Mouse (Mus musculus) liver, embryonic 12.5 days (tissue): ENCODE results near the gene Epb41l4b. TPM values are rescaled to one million over a fixed set of nuclear protein-coding genes. Genes with fewer than 3 reads are reported as not detected.

Experiments
- ATAC-seq: fragments of 200-750 bp; cut with Nextera tagmentation; 2 replicates; pipeline ENCODE4 v1.8.0; 2017; ENCODE audit warnings: moderate number of reproducible peaks, mild to moderate bottlenecking, moderate library complexity
- H3K27ac ChIP-seq: fragments of 300-500 bp; sonication (generic); 2 replicates; pipeline ENCODE4 v1.5.1; 2016; ENCODE audit warnings: mild to moderate bottlenecking
- H3K27me3 ChIP-seq: fragments of 300-500 bp; sonication (generic); replicated peaks from 2 replicates; pipeline ENCODE4 v1.6.1; 2016; ENCODE audit warnings: mild to moderate bottlenecking, moderate library complexity
- H3K36me3 ChIP-seq: fragments of 300-500 bp; sonication (generic); 2 replicates; pipeline ENCODE4 v1.6.1; 2016; ENCODE audit warnings: mild to moderate bottlenecking, moderate library complexity
- H3K4me1 ChIP-seq: fragments of 300-500 bp; sonication (generic); 2 replicates; pipeline ENCODE4 v1.6.1; 2016
- H3K4me2 ChIP-seq: fragments of 300-500 bp; sonication (generic); 2 replicates; pipeline ENCODE4 v1.6.1; 2016; ENCODE audit warnings: mild to moderate bottlenecking, moderate library complexity
- H3K4me3 ChIP-seq: fragments of 300-500 bp; sonication (generic); 2 replicates; pipeline ENCODE4 v1.5.1; 2016; ENCODE audit warnings: mild to moderate bottlenecking, moderate library complexity
- H3K9ac ChIP-seq: fragments of 300-500 bp; sonication (generic); 2 replicates; pipeline ENCODE4 v1.6.1; 2016; ENCODE audit warnings: mild to moderate bottlenecking, moderate library complexity
- H3K9me3 ChIP-seq: fragments of 300-500 bp; sonication (generic); replicated peaks from 2 replicates; pipeline ENCODE4 v1.6.1; 2016; ENCODE audit warnings: mild to moderate bottlenecking, moderate library complexity
- WGBS: fragments of 180-500 bp; shearing (Covaris S2); methylation state at CpG from one replicate; pipeline ENCODE4 v1.1.7; 2016; ENCODE audit not compliant: insufficient replicate concordance; 5-methylcytosine and 5-hydroxymethylcytosine counted together
- polyA plus RNA-seq: library from polyadenylated mRNA; unstranded; fragments of >200 nt; fragmentation: Nextera tagmentation; extraction: Ambion mirVana; gene quantifications from 2 replicates; pipeline ENCODE4 v1.2.1, GENCODE M21; 2016

The Epb41l4b gene
- polyA plus RNA-seq, 1 experiment from 2014 or later: 1.4 TPM

GRCm38 (mm10) chr4:57070640-57071039 lies 72.6 kb downstream of the Epb41l4b start:
- no peaks in the 10 kb centered on the region for H3K36me3 ChIP-seq
- no peaks in the 10 kb centered on the region for H3K27me3 ChIP-seq
- no peak overlapping the region for H3K9ac ChIP-seq
- no peak for ATAC-seq
- H3K4me3 ChIP-seq: no peak overlapping the region
- H3K9me3 ChIP-seq: no peaks in the 10 kb centered on the region
- 66% methylated on average over 6 of the region's 6 CpGs for WGBS
- 0 out of 2 replicates have a peak, but pooled peaks cover 15% of the 10 kb centered on the region for H3K4me1 ChIP-seq
- H3K4me2 ChIP-seq: no peak overlapping the region
- no peak overlapping the region for H3K27ac ChIP-seq

GRCm38 (mm10) chr4:57068397-57068796 lies 74.8 kb downstream of the Epb41l4b start:
- Histone ChIP-seq H3K9me3 (no peaks in the 10 kb centered on the region), H3K4me2 (no peak overlapping the region), H3K36me3 (no peaks in the 10 kb centered on the region), H3K9ac (no peak overlapping the region), H3K27me3 (no peaks in the 10 kb centered on the region), H3K4me1 (peaks cover 16% of the 10 kb centered on the region), H3K4me3 (no peak overlapping the region), H3K27ac (no peak overlapping the region)
- ATAC-seq: no peak
- WGBS: 50% methylated on average over 7 of the region's 7 CpGs

- no peaks in the 10 kb centered on the region for H3K36me3 ChIP-seq
- no peaks in the 10 kb centered on the region for H3K27me3 ChIP-seq
- 69% methylated on average over 5 of the region's 5 CpGs for WGBS
- H3K4me2 ChIP-seq: no peak overlapping the region
- H3K9me3 ChIP-seq: no peaks in the 10 kb centered on the region
- H3K4me1 ChIP-seq: peaks cover 15% of the 10 kb centered on the region
- no peak for ATAC-seq
- no peak overlapping the region for H3K9ac ChIP-seq
- H3K4me3 ChIP-seq: no peak overlapping the region
- H3K27ac ChIP-seq: no peak overlapping the region
These were observed 75.4 kb downstream of the Epb41l4b start for GRCm38 (mm10) chr4:57067801-57068200.

- no peaks in the 10 kb centered on the region for H3K27me3 ChIP-seq
- H3K27ac ChIP-seq: no peak overlapping the region
- H3K36me3 ChIP-seq: no peaks in the 10 kb centered on the region
- ATAC-seq: no peak
- H3K9ac ChIP-seq: no peak overlapping the region
- H3K4me1 ChIP-seq: peaks cover 15% of the 10 kb centered on the region
- WGBS: 45% methylated on average over 2 of the region's 2 CpGs
- no peaks in the 10 kb centered on the region for H3K9me3 ChIP-seq
- H3K4me3 ChIP-seq: no peak overlapping the region
- H3K4me2 ChIP-seq: no peak overlapping the region
These were observed 76.3 kb downstream of the Epb41l4b start for GRCm38 (mm10) chr4:57066936-57067335.

GRCm38 (mm10) chr4:57065273-57065672 lies 78.0 kb downstream of the Epb41l4b start:
- WGBS: 32% methylated on average over 4 of the region's 4 CpGs
- Histone ChIP-seq H3K9me3 (no peaks in the 10 kb centered on the region), H3K36me3 (no peaks in the 10 kb centered on the region), H3K27me3 (no peaks in the 10 kb centered on the region), H3K4me1 (peaks cover 9% of the 10 kb centered on the region), H3K9ac (no peak overlapping the region), H3K27ac (no peak overlapping the region), H3K4me3 (no peak overlapping the region), H3K4me2 (no peak overlapping the region)
- ATAC-seq: peak; percentile 42

- Histone ChIP-seq H3K9me3 (no peaks in the 10 kb centered on the region), H3K27ac (no peak overlapping the region), H3K27me3 (no peaks in the 10 kb centered on the region), H3K4me2 (no peak overlapping the region), H3K36me3 (no peaks in the 10 kb centered on the region), H3K4me3 (no peak overlapping the region), H3K4me1 (peaks cover 9% of the 10 kb centered on the region), H3K9ac (no peak overlapping the region)
- 31% methylated on average over 2 of the region's 2 CpGs for WGBS
- peak; percentile 52 for ATAC-seq
These were observed 78.4 kb downstream of the Epb41l4b start for GRCm38 (mm10) chr4:57064830-57065229.

GRCm38 (mm10) chr4:57060319-57060831 lies 82.9 kb downstream of the Epb41l4b start:
- no peak overlapping the region for H3K4me3 ChIP-seq
- H3K9me3 ChIP-seq: no peaks in the 10 kb centered on the region
- H3K4me2 ChIP-seq: no peak overlapping the region
- ATAC-seq: no peak
- 72% methylated on average over 15 of the region's 15 CpGs for WGBS
- peaks cover 15% of the 10 kb centered on the region for H3K4me1 ChIP-seq
- no peak overlapping the region for H3K27ac ChIP-seq
- H3K9ac ChIP-seq: no peak overlapping the region
- no peaks in the 10 kb centered on the region for H3K36me3 ChIP-seq
- no peaks in the 10 kb centered on the region for H3K27me3 ChIP-seq

GRCm38 (mm10) chr4:57058623-57059022 lies 84.6 kb downstream of the Epb41l4b start:
- no peak overlapping the region for H3K4me3 ChIP-seq

GRCm38 (mm10) chr4:57057637-57058036 lies 85.6 kb downstream of the Epb41l4b start:
- Histone ChIP-seq H3K4me1 (0 out of 2 replicates have a peak, but pooled peaks cover 9% of the 10 kb centered on the region), H3K4me2 (no peak overlapping the region), H3K9ac (no peak overlapping the region), H3K27ac (no peak overlapping the region), H3K36me3 (no peaks in the 10 kb centered on the region), H3K27me3 (no peaks in the 10 kb centered on the region), H3K9me3 (no peaks in the 10 kb centered on the region), H3K4me3 (no peak overlapping the region)
- no peak for ATAC-seq
- WGBS: 69% methylated on average over 4 of the region's 4 CpGs

More at GRCm38 (mm10) chr4:57058623-57059022, 84.6 kb downstream of the Epb41l4b start:
- Histone ChIP-seq H3K4me1 (0 out of 2 replicates have a peak, but pooled peaks cover 9% of the 10 kb centered on the region), H3K4me2 (no peak overlapping the region), H3K27ac (no peak overlapping the region), H3K9ac (no peak overlapping the region), H3K9me3 (no peaks in the 10 kb centered on the region), H3K36me3 (no peaks in the 10 kb centered on the region), H3K27me3 (no peaks in the 10 kb centered on the region)
- no peak for ATAC-seq
- WGBS: 52% methylated on average over 2 of the region's 2 CpGs

GRCm38 (mm10) chr4:57055635-57056034 lies 87.6 kb downstream of the Epb41l4b start:
- Histone ChIP-seq H3K4me1 (0 out of 2 replicates have a peak, but pooled peaks cover 9% of the 10 kb centered on the region), H3K27me3 (no peaks in the 10 kb centered on the region), H3K4me3 (no peak overlapping the region), H3K36me3 (no peaks in the 10 kb centered on the region), H3K4me2 (no peak overlapping the region), H3K27ac (peak overlapping the region; percentile 26; the same call in 1 of the 2 replicates), H3K9ac (no peak overlapping the region), H3K9me3 (no peaks in the 10 kb centered on the region)
- WGBS: 21% methylated on average over 7 of the region's 7 CpGs
- no peak for ATAC-seq

GRCm38 (mm10) chr4:57049281-57049921 lies 93.8 kb downstream of the Epb41l4b start:
- H3K36me3 ChIP-seq: no peaks in the 10 kb centered on the region
- no peak overlapping the region for H3K9ac ChIP-seq
- H3K4me1 ChIP-seq: no peaks in the 10 kb centered on the region
- H3K9me3 ChIP-seq: no peaks in the 10 kb centered on the region
- ATAC-seq: no peak
- no peak overlapping the region for H3K4me2 ChIP-seq
- WGBS: 57% methylated on average over 5 of the region's 5 CpGs
- no peaks in the 10 kb centered on the region for H3K27me3 ChIP-seq
- H3K4me3 ChIP-seq: no peak overlapping the region
- no peak overlapping the region for H3K27ac ChIP-seq

GRCm38 (mm10) chr4:57048566-57048965 lies 94.7 kb downstream of the Epb41l4b start:
- no peak for ATAC-seq
- no peaks in the 10 kb centered on the region for H3K9me3 ChIP-seq
- H3K4me3 ChIP-seq: no peak overlapping the region
- WGBS: 46% methylated on average over 6 of the region's 6 CpGs
- H3K4me2 ChIP-seq: no peak overlapping the region
- no peak overlapping the region for H3K9ac ChIP-seq
- H3K36me3 ChIP-seq: no peaks in the 10 kb centered on the region
- no peak overlapping the region for H3K27ac ChIP-seq
- no peaks in the 10 kb centered on the region for H3K27me3 ChIP-seq
- H3K4me1 ChIP-seq: no peaks in the 10 kb centered on the region
